Mouse (Mus musculus) embryonic facial prominence, embryonic 14.5 days (tissue): Measurements from ENCODE around the gene Slc25a41. TPM values are rescaled to one million over a fixed set of nuclear protein-coding genes. Genes with fewer than 3 reads are reported as not detected.
A peak's percentile ranks its signal among the peaks of the same experiment; 100 is the strongest.

Experiments used
- ATAC-seq: fragments of 200-750 bp; cut with Nextera tagmentation; 2 replicates; pipeline ENCODE4 v1.8.0; 2017; ENCODE audit warnings: low read depth, moderate number of reproducible peaks, moderate TSS enrichment
- DNase-seq: peaks from one replicate; pipeline ENCODE4 v3.0.0-alpha.2; 2015; ENCODE audit warnings: low spot score
- H3K27ac ChIP-seq: fragments of 300-500 bp; sonication (generic); replicated peaks from 2 replicates; pipeline ENCODE4 v1.5.1; 2014; ENCODE audit warnings: low read depth, mild to moderate bottlenecking, low read length, moderate library complexity
- H3K27me3 ChIP-seq: fragments of 300-500 bp; sonication (generic); replicated peaks from 2 replicates; pipeline ENCODE4 v1.6.1; 2014; ENCODE audit warnings: low read length; ENCODE audit not compliant: control insufficient read depth, insufficient read depth
- H3K36me3 ChIP-seq: fragments of 300-500 bp; sonication (generic); 2 replicates; pipeline ENCODE4 v1.6.1; 2014; ENCODE audit warnings: low read length, mixed read lengths; ENCODE audit not compliant: control insufficient read depth, insufficient read depth
- H3K4me1 ChIP-seq: fragments of 300-500 bp; sonication (generic); 2 replicates; pipeline ENCODE4 v1.6.1; 2014; ENCODE audit warnings: antibody characterized with exemption, low read length; ENCODE audit not compliant: control insufficient read depth, insufficient read depth
- H3K4me2 ChIP-seq: fragments of 300-500 bp; sonication (generic); 2 replicates; pipeline ENCODE4 v1.6.1; 2014; ENCODE audit warnings: low read depth, mild to moderate bottlenecking, low read length, moderate library complexity, mixed read lengths
- H3K4me3 ChIP-seq: fragments of 300-500 bp; sonication (generic); 2 replicates; pipeline ENCODE4 v1.5.1; 2014; ENCODE audit warnings: low read depth, mild to moderate bottlenecking, low read length
- H3K9ac ChIP-seq: fragments of 300-500 bp; sonication (generic); 2 replicates; pipeline ENCODE4 v1.6.1; 2014; ENCODE audit warnings: low read depth, mild to moderate bottlenecking, low read length, moderate library complexity, mixed read lengths
- H3K9me3 ChIP-seq: fragments of 300-500 bp; sonication (generic); 2 replicates; pipeline ENCODE4 v1.6.1; 2016; ENCODE audit warnings: low read length; ENCODE audit not compliant: control insufficient read depth
- WGBS: fragments of 180-500 bp; shearing (Covaris S2); extraction: QIAGEN DNeasy Blood & Tissue Kit; methylation state at CpG from one replicate; pipeline ENCODE4 v1.1.7; 2014; 5-methylcytosine and 5-hydroxymethylcytosine counted together
- polyA plus RNA-seq: library from polyadenylated mRNA; unstranded; fragments of >200 nt; fragmentation: Nextera tagmentation; extraction: Ambion mirVana; gene quantifications from 2 replicates; pipeline ENCODE4 v1.2.1, GENCODE M21; 2014

Gene Slc25a41
- polyA plus RNA-seq, 1 experiment from 2014 or later: not detected

GRCm38 (mm10) chr17:57010911-57011235 lies 30.6 kb downstream of the Slc25a41 start:
- Histone ChIP-seq H3K27me3 (no peaks in the 10 kb centered on the region), H3K9ac (peak overlapping the region; percentile 84), H3K36me3 (peaks cover 29% of the 10 kb centered on the region), H3K4me1 (peaks cover 13% of the 10 kb centered on the region), H3K4me3 (peak overlapping the region; percentile 72), H3K4me2 (peak overlapping the region; percentile 86), H3K9me3 (no peaks in the 10 kb centered on the region), H3K27ac (peak overlapping the region; percentile 67)
- peak; percentile 25 for ATAC-seq
- 0% methylated on average over 19 of the region's 19 CpGs for WGBS
- no peak for DNase-seq

GRCm38 (mm10) chr17:57007137-57007905 lies 34.1 kb downstream of the Slc25a41 start:
- no peak overlapping the region for H3K4me2 ChIP-seq
- no peak for ATAC-seq
- H3K4me3 ChIP-seq: no peak overlapping the region
- no peak for DNase-seq
- peaks cover 62% of the 10 kb centered on the region for H3K36me3 ChIP-seq
- WGBS: 94% methylated on average over 13 of the region's 13 CpGs
- H3K4me1 ChIP-seq: peaks cover 9% of the 10 kb centered on the region
- no peaks in the 10 kb centered on the region for H3K9me3 ChIP-seq
- no peak overlapping the region for H3K9ac ChIP-seq
- no peaks in the 10 kb centered on the region for H3K27me3 ChIP-seq
- H3K27ac ChIP-seq: no peak overlapping the region

GRCm38 (mm10) chr17:57003994-57004393 lies 37.5 kb downstream of the Slc25a41 start:
- ATAC-seq: no peak
- Histone ChIP-seq H3K9me3 (no peaks in the 10 kb centered on the region), H3K27me3 (no peaks in the 10 kb centered on the region), H3K4me3 (no peak overlapping the region), H3K4me2 (no peak overlapping the region), H3K27ac (no peak overlapping the region), H3K4me1 (no peaks in the 10 kb centered on the region), H3K36me3 (peaks cover 71% of the 10 kb centered on the region), H3K9ac (no peak overlapping the region)
- WGBS: 91% methylated on average over 7 of the region's 7 CpGs
- no peak for DNase-seq

- WGBS: 70% methylated on average over 8 of the region's 8 CpGs
- ATAC-seq (no peak), DNase-seq (no peak)
- Histone ChIP-seq H3K36me3 (peaks cover 51% of the 10 kb centered on the region), H3K4me1 (peaks cover 5% of the 10 kb centered on the region; the same call in 1 of the 2 replicates), H3K27ac (no peak overlapping the region), H3K9me3 (no peaks in the 10 kb centered on the region), H3K4me3 (no peak overlapping the region), H3K27me3 (no peaks in the 10 kb centered on the region), H3K9ac (no peak overlapping the region), H3K4me2 (no peak overlapping the region)
Measured at GRCm38 (mm10) chr17:57001228-57001627, 40.2 kb downstream of the Slc25a41 start.

- Histone ChIP-seq H3K27ac (no peak within 1 kb of the TSS), H3K27me3 (no peaks in the 10 kb centered on the region), H3K9me3 (no peaks in the 10 kb centered on the region), H3K4me2 (no peak within 1 kb of the TSS), H3K4me1 (peaks cover 5% of the 10 kb centered on the region; the same call in 1 of the 2 replicates), H3K4me3 (no peak within 1 kb of the TSS), H3K36me3 (peaks cover 48% of the 10 kb centered on the region), H3K9ac (no peak within 1 kb of the TSS)
- DNase-seq (no peak), ATAC-seq (no peak)
- WGBS: 84% methylated on average over 9 of the region's 9 CpGs
Measured at GRCm38 (mm10) chr17:56999968-57000609, 41.4 kb downstream of the Slc25a41 start, which contains the start of gene Pspn. TSS of gene Pspn (minus strand) at chr17:57000018.

- 94% methylated on average over 9 of the region's 9 CpGs for WGBS
- H3K27me3 ChIP-seq: no peaks in the 10 kb centered on the region
- H3K4me3 ChIP-seq: no peak overlapping the region
- DNase-seq (no peak), ATAC-seq (no peak)
- H3K4me2 ChIP-seq: no peak overlapping the region
- H3K9me3 ChIP-seq: no peaks in the 10 kb centered on the region
- no peak overlapping the region for H3K9ac ChIP-seq
- H3K36me3 ChIP-seq: peaks cover 50% of the 10 kb centered on the region
- peaks cover 5% of the 10 kb centered on the region; the same call in 1 of the 2 replicates for H3K4me1 ChIP-seq
- no peak overlapping the region for H3K27ac ChIP-seq
Measured at GRCm38 (mm10) chr17:56999414-56999813, 42.0 kb downstream of the Slc25a41 start.

GRCm38 (mm10) chr17:56997029-56997667 lies 44.3 kb downstream of the Slc25a41 start, which contains the start of gene Alkbh7:
TSS of gene Alkbh7 (plus strand) at chr17:56997339.
- Histone ChIP-seq H3K36me3 (peaks cover 53% of the 10 kb centered on the region), H3K4me2 (peak within 1 kb of the TSS; percentile 82), H3K4me1 (peaks cover 5% of the 10 kb centered on the region; the same call in 1 of the 2 replicates), H3K27ac (peak within 1 kb of the TSS; percentile 42), H3K27me3 (no peaks in the 10 kb centered on the region), H3K4me3 (peak within 1 kb of the TSS; percentile 66), H3K9ac (peak within 1 kb of the TSS; percentile 59), H3K9me3 (no peaks in the 10 kb centered on the region)
- ATAC-seq (peak; percentile 99), DNase-seq (peak; percentile 99)
- 1% methylated on average over 38 of the region's 38 CpGs for WGBS

GRCm38 (mm10) chr17:56996506-56996905 lies 44.9 kb downstream of the Slc25a41 start:
- DNase-seq (no peak), ATAC-seq (no peak)
- Histone ChIP-seq H3K4me1 (peaks cover 5% of the 10 kb centered on the region; the same call in 1 of the 2 replicates), H3K9me3 (no peaks in the 10 kb centered on the region), H3K36me3 (peaks cover 54% of the 10 kb centered on the region), H3K9ac (0 out of 2 replicates have a peak overlapping the region, but pooled peaks have one; percentile 59), H3K27ac (no peak overlapping the region), H3K4me2 (peak overlapping the region; percentile 82), H3K4me3 (peak overlapping the region; percentile 66), H3K27me3 (no peaks in the 10 kb centered on the region)
- 70% methylated on average over 2 of the region's 2 CpGs for WGBS
